Mouse (Mus musculus): Measurements from ENCODE around the gene Nop56. TPM values are rescaled to one million over a fixed set of nuclear protein-coding genes. Genes with fewer than 3 reads are reported as not detected.

The Nop56 gene
- polyA plus RNA-seq (2015; fragmentation: Nextera tagmentation; extraction: Ambion mirVana) = 287 and 297 TPM in 2 replicates

DNA sequence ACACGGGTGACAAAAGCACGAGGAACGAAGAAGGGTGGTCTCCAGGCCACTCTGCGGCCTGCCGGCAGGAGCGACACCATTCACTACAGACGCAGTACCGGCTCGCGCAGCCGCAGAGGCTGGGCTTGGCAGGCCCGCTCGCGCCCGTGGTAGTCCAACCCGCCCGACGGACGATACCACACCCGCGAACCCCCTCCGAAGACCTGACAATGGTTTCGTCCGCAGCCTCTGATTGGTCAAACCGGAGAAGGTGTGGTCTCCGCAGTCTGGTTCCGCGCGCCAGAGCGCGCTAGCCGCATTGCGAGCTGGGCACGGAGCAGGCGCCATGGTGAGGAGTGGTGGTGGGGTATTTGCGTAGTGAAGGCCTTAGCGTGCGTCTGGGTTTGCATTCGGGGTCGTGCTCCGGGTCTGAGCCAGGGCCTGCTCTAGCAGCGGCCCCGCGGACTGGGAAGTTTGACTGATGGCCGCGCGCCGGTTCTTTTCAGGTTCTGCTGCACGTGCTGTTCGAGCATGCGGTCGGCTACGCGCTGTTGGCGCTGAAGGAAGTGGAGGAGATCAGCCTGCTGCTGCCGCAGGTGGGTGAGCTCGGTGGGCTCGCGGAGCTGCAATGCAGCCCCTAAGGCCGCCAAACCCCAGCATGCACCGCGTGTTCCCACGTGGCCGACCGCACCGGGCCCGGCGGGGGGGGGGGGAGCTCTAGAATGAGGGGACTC, at the start of gene Nop56:
Nop56 (plus strand) TSS at position 282 of the 713 bp plus-strand sequence.
- peak within 1 kb of the TSS; percentile 92 for H3K9ac ChIP-seq (replicated peaks; ENCODE audit: low read depth, low read length)

DNA sequence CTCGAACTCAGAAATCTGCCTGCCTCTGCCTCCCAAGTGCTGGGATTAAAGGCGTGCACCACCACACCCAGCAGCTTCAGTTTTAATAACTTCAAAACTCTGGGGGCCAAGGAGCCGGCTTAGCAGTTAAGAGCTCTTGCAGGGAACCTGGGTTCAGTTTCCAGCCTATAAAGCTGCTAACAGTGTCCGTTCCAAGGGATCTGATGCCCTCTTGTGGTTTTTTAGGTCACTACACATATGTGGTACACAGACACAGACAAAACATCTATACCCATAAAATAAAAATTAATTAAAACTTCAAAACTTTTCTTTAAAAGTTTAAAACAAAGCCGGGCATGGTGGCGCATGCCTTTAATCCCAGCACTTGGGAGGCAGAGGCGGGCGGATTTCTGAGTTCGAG, 27.3 kb upstream of the Nop56 start:
- Histone ChIP-seq H3K27ac (ENCODE audit: low read length) (no peak overlapping the region), H3K36me3 (ENCODE audit: control insufficient read depth, insufficient read depth) (no peaks in the 10 kb centered on the region), H3K4me3 (replicated peaks; ENCODE audit: low read length) (no peak overlapping the region), H3K9me3 (ENCODE audit: control insufficient read depth, low read length) (no peaks in the 10 kb centered on the region), H3K9ac (replicated peaks; ENCODE audit: low read depth, low read length) (no peak overlapping the region), H3K4me2 (ENCODE audit: low read length) (no peak overlapping the region), H3K4me1 (replicated peaks; ENCODE audit: control insufficient read depth, insufficient read depth, low read length) (no peaks in the 10 kb centered on the region), H3K27me3 (replicated peaks; ENCODE audit: control insufficient read depth, insufficient read depth, low read length) (no peaks in the 10 kb centered on the region)
- WGBS = 51% methylated on average over 7 of the region's 9 CpGs
- ATAC-seq = no peak

More for the DNA sequence above, at the start of gene Nop56:
- under 1% methylated on average over 68 of the region's 68 CpGs for WGBS
- peaks cover 27% of the 10 kb centered on the region for H3K36me3 ChIP-seq (ENCODE audit: control insufficient read depth, insufficient read depth)
- peak within 1 kb of the TSS; percentile 84 for H3K4me2 ChIP-seq (ENCODE audit: low read length)
- H3K27me3 ChIP-seq (replicated peaks; ENCODE audit: control insufficient read depth, insufficient read depth, low read length) = no peaks in the 10 kb centered on the region
- peak; percentile 98 for ATAC-seq
- peak within 1 kb of the TSS; percentile 96 for H3K27ac ChIP-seq (ENCODE audit: low read length)
- H3K9me3 ChIP-seq (ENCODE audit: control insufficient read depth, low read length) = no peaks in the 10 kb centered on the region
- H3K4me3 ChIP-seq (replicated peaks; ENCODE audit: low read length) = peak within 1 kb of the TSS; percentile 99
- peaks cover 23% of the 10 kb centered on the region for H3K4me1 ChIP-seq (replicated peaks; ENCODE audit: control insufficient read depth, insufficient read depth, low read length)

GRCm38 (mm10) chr2:130248226-130248625, 26.0 kb upstream of the Nop56 start:
- WGBS = 70% methylated on average over 7 of the region's 7 CpGs
- Histone ChIP-seq H3K4me1 (replicated peaks; ENCODE audit: control insufficient read depth, insufficient read depth, low read length) (no peaks in the 10 kb centered on the region), H3K4me3 (replicated peaks; ENCODE audit: low read length) (no peak overlapping the region), H3K27ac (ENCODE audit: low read length) (no peak overlapping the region), H3K36me3 (ENCODE audit: control insufficient read depth, insufficient read depth) (no peaks in the 10 kb centered on the region), H3K9me3 (ENCODE audit: control insufficient read depth, low read length) (no peaks in the 10 kb centered on the region), H3K4me2 (ENCODE audit: low read length) (no peak overlapping the region), H3K9ac (replicated peaks; ENCODE audit: low read depth, low read length) (no peak overlapping the region), H3K27me3 (replicated peaks; ENCODE audit: control insufficient read depth, insufficient read depth, low read length) (no peaks in the 10 kb centered on the region)
- no peak for ATAC-seq

DNA sequence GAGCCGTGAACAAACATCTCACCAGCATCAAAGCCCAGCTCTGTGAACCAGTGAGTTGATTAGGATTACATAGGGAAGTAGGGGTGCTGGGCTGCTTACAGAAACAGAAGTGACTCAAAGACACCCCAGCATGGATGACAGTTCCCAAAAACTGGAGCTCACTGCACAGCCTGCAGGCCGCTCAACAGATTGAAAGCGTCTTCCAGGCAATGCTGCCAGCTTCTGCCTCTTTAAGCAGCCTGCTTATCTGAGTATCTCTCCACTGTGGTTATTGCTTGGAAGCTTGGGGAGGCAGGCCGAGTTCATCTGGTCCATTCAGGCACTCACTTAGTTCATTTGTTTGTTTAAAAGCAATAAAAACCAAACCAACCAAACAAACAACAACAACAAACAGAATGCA, 17.5 kb upstream of the Nop56 start:
- no peaks in the 10 kb centered on the region for H3K27me3 ChIP-seq (replicated peaks; ENCODE audit: control insufficient read depth, insufficient read depth, low read length)
- no peaks in the 10 kb centered on the region for H3K36me3 ChIP-seq (ENCODE audit: control insufficient read depth, insufficient read depth)
- H3K9me3 ChIP-seq (ENCODE audit: control insufficient read depth, low read length) = no peaks in the 10 kb centered on the region
- H3K27ac ChIP-seq (ENCODE audit: low read length) = no peak overlapping the region
- WGBS = 89% methylated on average over 4 of the region's 4 CpGs
- no peaks in the 10 kb centered on the region for H3K4me1 ChIP-seq (replicated peaks; ENCODE audit: control insufficient read depth, insufficient read depth, low read length)
- H3K9ac ChIP-seq (replicated peaks; ENCODE audit: low read depth, low read length) = no peak overlapping the region
- H3K4me3 ChIP-seq (replicated peaks; ENCODE audit: low read length) = no peak overlapping the region
- ATAC-seq = no peak
- H3K4me2 ChIP-seq (ENCODE audit: low read length) = no peak overlapping the region

GRCm38 (mm10) chr2:130260822-130261221, 13.4 kb upstream of the Nop56 start:
- no peaks in the 10 kb centered on the region for H3K9me3 ChIP-seq (ENCODE audit: control insufficient read depth, low read length)
- no peak overlapping the region for H3K9ac ChIP-seq (replicated peaks; ENCODE audit: low read depth, low read length)
- H3K4me2 ChIP-seq (ENCODE audit: low read length) = no peak overlapping the region
- no peaks in the 10 kb centered on the region for H3K4me1 ChIP-seq (replicated peaks; ENCODE audit: control insufficient read depth, insufficient read depth, low read length)
- H3K4me3 ChIP-seq (replicated peaks; ENCODE audit: low read length) = no peak overlapping the region
- H3K27ac ChIP-seq (ENCODE audit: low read length) = no peak overlapping the region
- no peaks in the 10 kb centered on the region for H3K27me3 ChIP-seq (replicated peaks; ENCODE audit: control insufficient read depth, insufficient read depth, low read length)
- ATAC-seq = no peak
- no peaks in the 10 kb centered on the region for H3K36me3 ChIP-seq (ENCODE audit: control insufficient read depth, insufficient read depth)
- 93% methylated on average over 4 of the region's 4 CpGs for WGBS

DNA sequence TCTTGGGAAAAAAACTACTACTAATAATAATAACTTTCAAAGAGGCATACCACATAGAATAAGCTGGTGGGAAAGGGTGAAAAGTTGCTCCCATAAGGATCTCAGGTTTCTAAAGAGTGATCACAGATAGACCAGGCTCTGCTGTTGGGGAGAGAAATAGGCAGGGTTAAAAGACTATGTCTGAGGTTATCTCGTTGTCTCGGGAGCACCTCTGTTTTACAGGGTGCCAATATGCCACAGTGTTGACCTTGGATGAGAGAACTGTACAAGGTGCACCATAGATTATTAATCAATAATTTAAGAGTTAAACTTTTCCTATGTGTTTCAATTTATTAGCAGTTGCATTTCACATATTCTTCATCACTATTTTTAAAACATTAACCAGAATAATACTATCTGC, 12.3 kb upstream of the Nop56 start:
- ATAC-seq = no peak
- H3K4me1 ChIP-seq (replicated peaks; ENCODE audit: control insufficient read depth, insufficient read depth, low read length) = no peaks in the 10 kb centered on the region
- H3K4me3 ChIP-seq (replicated peaks; ENCODE audit: low read length) = no peak overlapping the region
- no peaks in the 10 kb centered on the region for H3K9me3 ChIP-seq (ENCODE audit: control insufficient read depth, low read length)
- 84% methylated on average over 2 of the region's 2 CpGs for WGBS
- no peak overlapping the region for H3K4me2 ChIP-seq (ENCODE audit: low read length)
- no peaks in the 10 kb centered on the region for H3K27me3 ChIP-seq (replicated peaks; ENCODE audit: control insufficient read depth, insufficient read depth, low read length)
- no peaks in the 10 kb centered on the region for H3K36me3 ChIP-seq (ENCODE audit: control insufficient read depth, insufficient read depth)
- no peak overlapping the region for H3K27ac ChIP-seq (ENCODE audit: low read length)
- no peak overlapping the region for H3K9ac ChIP-seq (replicated peaks; ENCODE audit: low read depth, low read length)

- Histone ChIP-seq H3K27me3 (replicated peaks; ENCODE audit: control insufficient read depth, insufficient read depth, low read length) (no peaks in the 10 kb centered on the region), H3K4me1 (replicated peaks; ENCODE audit: control insufficient read depth, insufficient read depth, low read length) (no peaks in the 10 kb centered on the region), H3K27ac (ENCODE audit: low read length) (no peak overlapping the region), H3K36me3 (ENCODE audit: control insufficient read depth, insufficient read depth) (no peaks in the 10 kb centered on the region), H3K9ac (replicated peaks; ENCODE audit: low read depth, low read length) (no peak overlapping the region), H3K4me3 (replicated peaks; ENCODE audit: low read length) (no peak overlapping the region), H3K4me2 (ENCODE audit: low read length) (no peak overlapping the region), H3K9me3 (ENCODE audit: control insufficient read depth, low read length) (no peaks in the 10 kb centered on the region)
- WGBS = 86% methylated on average over 2 of the region's 2 CpGs
- no peak for ATAC-seq
Observed at GRCm38 (mm10) chr2:130262398-130262797, 11.8 kb upstream of the Nop56 start.

DNA sequence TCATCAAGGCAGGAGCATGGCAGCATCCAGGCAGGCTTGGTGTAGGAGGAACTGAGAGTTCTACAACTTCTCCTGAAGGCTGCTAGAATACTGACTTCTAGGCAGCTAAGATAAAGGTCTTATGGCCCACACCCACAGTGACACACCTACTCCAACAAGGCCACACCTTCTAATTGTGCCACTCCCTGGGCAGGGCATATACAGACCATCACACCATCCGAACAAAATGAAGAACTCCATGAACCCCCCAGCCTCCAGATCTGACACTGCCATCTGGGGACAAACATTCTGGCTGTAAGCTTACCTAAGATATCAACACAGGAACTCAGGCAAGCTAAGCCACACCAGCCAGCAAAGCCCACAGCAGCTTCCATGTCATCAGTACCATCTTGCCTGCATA, 8.7 kb upstream of the Nop56 start:
- Histone ChIP-seq H3K4me1 (replicated peaks; ENCODE audit: control insufficient read depth, insufficient read depth, low read length) (no peaks in the 10 kb centered on the region), H3K36me3 (ENCODE audit: control insufficient read depth, insufficient read depth) (no peaks in the 10 kb centered on the region), H3K9ac (replicated peaks; ENCODE audit: low read depth, low read length) (no peak overlapping the region), H3K9me3 (ENCODE audit: control insufficient read depth, low read length) (no peaks in the 10 kb centered on the region), H3K4me2 (ENCODE audit: low read length) (no peak overlapping the region), H3K4me3 (replicated peaks; ENCODE audit: low read length) (no peak overlapping the region), H3K27me3 (replicated peaks; ENCODE audit: control insufficient read depth, insufficient read depth, low read length) (no peaks in the 10 kb centered on the region), H3K27ac (ENCODE audit: low read length) (no peak overlapping the region)
- no peak for ATAC-seq
- 95% methylated on average over 1 of the region's 1 CpGs for WGBS

- Histone ChIP-seq H3K9me3 (ENCODE audit: control insufficient read depth, low read length) (no peaks in the 10 kb centered on the region), H3K4me2 (ENCODE audit: low read length) (no peak overlapping the region), H3K4me3 (replicated peaks; ENCODE audit: low read length) (no peak overlapping the region), H3K9ac (replicated peaks; ENCODE audit: low read depth, low read length) (no peak overlapping the region), H3K27ac (ENCODE audit: low read length) (no peak overlapping the region), H3K27me3 (replicated peaks; ENCODE audit: control insufficient read depth, insufficient read depth, low read length) (no peaks in the 10 kb centered on the region), H3K4me1 (replicated peaks; ENCODE audit: control insufficient read depth, insufficient read depth, low read length) (peaks cover under 1% of the 10 kb centered on the region; the same call in 1 of the 2 replicates), H3K36me3 (ENCODE audit: control insufficient read depth, insufficient read depth) (no peaks in the 10 kb centered on the region)
- 69% methylated on average over 7 of the region's 7 CpGs for WGBS
- no peak for ATAC-seq
Observed at GRCm38 (mm10) chr2:130268074-130268473, 6.2 kb upstream of the Nop56 start.

All from forebrain, embryonic 16.5 days (tissue).